Mouse (Mus musculus): ENCODE measurements at regions not wholly inside any gene's neighbourhood (a gene's known extent, or its start where the extent isn't known, plus 50 kb on each side); places are given as distances from the start of the nearest gene placed in this dataset.
A peak's percentile ranks its signal among the peaks of the same experiment; 100 is the strongest.

- DNase-seq (ENCODE audit: low spot score) = no peak
Observed at GRCm38 (mm10) chr5:74121861-74122630, 53.8 kb upstream of the Usp46 start.

- DNase-seq (ENCODE audit: low spot score) = peak; percentile 75
Observed at GRCm38 (mm10) chr5:74126015-74126896, 58.0 kb upstream of the Usp46 start.

- DNase-seq (ENCODE audit: low spot score) = no peak
Observed at GRCm38 (mm10) chr5:74127518-74127917, 59.3 kb upstream of the Usp46 start.

- DNase-seq (ENCODE audit: low spot score) = no peak
Observed at GRCm38 (mm10) chr5:74129636-74130035, 61.4 kb upstream of the Usp46 start.

- no peak for DNase-seq (ENCODE audit: low spot score)
Observed at GRCm38 (mm10) chr5:74132671-74133070, 62.4 kb upstream of the Rasl11b start.

GRCm38 (mm10) chr5:74136377-74136776, 58.7 kb upstream of the Rasl11b start:
- DNase-seq (ENCODE audit: low spot score) = no peak

GRCm38 (mm10) chr5:74136868-74137439, 58.1 kb upstream of the Rasl11b start:
- no peak for DNase-seq (ENCODE audit: low spot score)

- no peak for DNase-seq (ENCODE audit: low spot score)
Observed at GRCm38 (mm10) chr5:74143994-74144393, 51.1 kb upstream of the Rasl11b start.

GRCm38 (mm10) chr5:74144765-74145164, 50.3 kb upstream of the Rasl11b start:
- no peak for DNase-seq (ENCODE audit: low spot score)

Data from spleen, adult 12 weeks (tissue).